Mouse (Mus musculus): ENCODE results near the gene Nampt. TPM values are rescaled to one million over a fixed set of nuclear protein-coding genes. Genes with fewer than 3 reads are reported as not detected.

The Nampt gene
- total and polyA plus RNA-seq, 3 experiments, result 33.4 to 116 (median 61.6) TPM

DNA sequence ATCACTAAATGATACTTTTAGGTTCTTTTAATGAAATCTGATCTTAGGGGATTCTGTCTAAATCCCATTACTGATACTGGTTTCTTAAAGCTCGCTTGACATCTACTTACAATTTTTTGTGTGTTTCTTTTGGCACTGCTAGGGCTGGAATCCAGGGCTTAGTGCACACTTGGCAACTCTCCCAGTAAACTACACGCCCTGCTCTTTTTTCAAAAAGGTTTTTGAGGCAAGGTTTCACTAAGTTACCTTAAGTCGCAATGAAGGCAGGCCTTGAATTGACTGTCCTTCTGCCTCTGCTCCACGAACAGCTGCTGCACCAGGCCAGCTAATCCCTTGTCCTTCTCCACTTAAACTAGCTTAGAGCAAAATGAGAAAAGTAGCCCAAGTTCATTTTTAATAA is 15.9 kb downstream of the Nampt start:
- Histone ChIP-seq H3K4me3 (ENCODE audit: low read depth, low read length) (no peak overlapping the region), H3K9me3 (replicated peaks) (no peaks in the 10 kb centered on the region), H3K27me3 (ENCODE audit: insufficient read depth, low read length) (no peaks in the 10 kb centered on the region), H3K4me1 (ENCODE audit: insufficient read depth, low read depth, low read length) (no peaks in the 10 kb centered on the region), H3K36me3 (replicated peaks) (peaks cover 78% of the 10 kb centered on the region)
- no peak for TF ChIP-seq GATA1 (IDR thresholded peaks at IDR 0.05; ENCODE audit: borderline replicate concordance, low read length)
- no peak for TF ChIP-seq POLR2AphosphoS5 (IDR thresholded peaks at IDR 0.05; ENCODE audit: insufficient replicate concordance, low read depth, low read length)
- no peak for TF ChIP-seq CTCF (IDR thresholded peaks at IDR 0.05; ENCODE audit: low read depth, low read length)
- TF ChIP-seq TAL1 (conservative IDR thresholded peaks at IDR 0.05; ENCODE audit: low read depth, low read length), result no peak
- no peak for TF ChIP-seq GATA2 (IDR thresholded peaks at IDR 0.05; ENCODE audit: borderline replicate concordance, low read depth, low read length)
- ATAC-seq (ENCODE audit: extremely low read depth, insufficient number of reproducible peaks, low FRiP score, poor library complexity, severe bottlenecking) (no peak), DNase-seq (ENCODE audit: low spot score) (no peak)

DNA sequence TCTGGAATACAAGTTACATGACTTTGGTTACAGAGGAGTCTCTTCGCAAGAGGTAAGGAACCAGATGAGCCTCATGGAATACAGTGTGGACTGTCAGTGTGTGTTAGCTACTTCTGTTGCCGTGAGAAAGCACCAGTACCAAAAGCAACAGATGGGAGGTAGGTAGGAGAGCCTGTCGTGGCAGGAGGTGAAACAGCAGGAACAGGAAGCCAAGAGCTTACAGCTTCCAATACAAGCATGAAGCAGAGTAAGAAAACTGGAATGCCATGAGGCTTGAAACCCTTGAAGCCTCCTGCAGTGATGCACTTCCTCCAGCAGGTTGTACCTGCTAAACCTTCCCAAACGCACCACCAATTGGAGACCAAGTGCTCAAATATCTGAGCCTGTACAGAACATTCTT is 19.1 kb downstream of the Nampt start:
- peaks cover 90% of the 10 kb centered on the region for H3K36me3 ChIP-seq (replicated peaks)
- DNase-seq (ENCODE audit: low spot score) (no peak), ATAC-seq (ENCODE audit: extremely low read depth, insufficient number of reproducible peaks, low FRiP score, poor library complexity, severe bottlenecking) (no peak)

DNA sequence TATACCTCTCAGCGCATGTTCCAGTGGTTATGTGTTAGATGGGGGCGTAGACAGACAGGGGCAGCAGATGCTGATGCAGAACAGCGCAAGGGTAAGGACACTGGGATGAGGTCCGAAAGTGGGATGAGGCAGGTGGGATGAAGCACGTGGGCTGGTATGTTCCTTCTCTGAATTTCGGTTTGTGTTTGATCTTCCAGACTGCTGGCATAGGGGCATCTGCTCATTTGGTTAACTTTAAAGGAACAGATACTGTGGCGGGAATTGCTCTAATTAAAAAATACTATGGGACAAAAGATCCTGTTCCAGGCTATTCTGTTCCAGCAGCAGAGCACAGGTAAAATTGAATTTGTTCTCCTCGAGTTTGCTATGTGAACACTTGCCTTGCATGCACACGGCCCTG is 19.6 kb downstream of the Nampt start:
- Histone ChIP-seq H3K27me3 (ENCODE audit: insufficient read depth, low read length) (no peaks in the 10 kb centered on the region), H3K9me3 (replicated peaks) (no peaks in the 10 kb centered on the region), H3K4me3 (ENCODE audit: low read depth, low read length) (no peak overlapping the region), H3K36me3 (replicated peaks) (peaks cover 90% of the 10 kb centered on the region), H3K4me1 (ENCODE audit: insufficient read depth, low read depth, low read length) (no peaks in the 10 kb centered on the region)
- DNase-seq (ENCODE audit: low spot score) (no peak), ATAC-seq (ENCODE audit: extremely low read depth, insufficient number of reproducible peaks, low FRiP score, poor library complexity, severe bottlenecking) (no peak)
- TF ChIP-seq CTCF (IDR thresholded peaks at IDR 0.05; ENCODE audit: low read depth, low read length) (no peak), GATA1 (IDR thresholded peaks at IDR 0.05; ENCODE audit: borderline replicate concordance, low read length) (no peak), POLR2AphosphoS5 (IDR thresholded peaks at IDR 0.05; ENCODE audit: insufficient replicate concordance, low read depth, low read length) (no peak), GATA2 (IDR thresholded peaks at IDR 0.05; ENCODE audit: borderline replicate concordance, low read depth, low read length) (no peak), TAL1 (conservative IDR thresholded peaks at IDR 0.05; ENCODE audit: low read depth, low read length) (no peak)

More for the DNA sequence above, 19.1 kb downstream of the Nampt start:
- H3K27me3 ChIP-seq (ENCODE audit: insufficient read depth, low read length), result no peaks in the 10 kb centered on the region
- TF ChIP-seq TAL1 (conservative IDR thresholded peaks at IDR 0.05; ENCODE audit: low read depth, low read length) (no peak), GATA2 (IDR thresholded peaks at IDR 0.05; ENCODE audit: borderline replicate concordance, low read depth, low read length) (no peak), GATA1 (IDR thresholded peaks at IDR 0.05; ENCODE audit: borderline replicate concordance, low read length) (no peak), POLR2AphosphoS5 (IDR thresholded peaks at IDR 0.05; ENCODE audit: insufficient replicate concordance, low read depth, low read length) (no peak), CTCF (IDR thresholded peaks at IDR 0.05; ENCODE audit: low read depth, low read length) (no peak)
- no peaks in the 10 kb centered on the region for H3K4me1 ChIP-seq (ENCODE audit: insufficient read depth, low read depth, low read length)
- no peaks in the 10 kb centered on the region for H3K9me3 ChIP-seq (replicated peaks)
- H3K4me3 ChIP-seq (ENCODE audit: low read depth, low read length), result no peak overlapping the region

- Histone ChIP-seq H3K4me3 (ENCODE audit: low read depth, low read length) (no peak overlapping the region), H3K27me3 (ENCODE audit: insufficient read depth, low read length) (no peaks in the 10 kb centered on the region), H3K36me3 (replicated peaks) (peaks cover 88% of the 10 kb centered on the region), H3K4me1 (ENCODE audit: insufficient read depth, low read depth, low read length) (no peaks in the 10 kb centered on the region), H3K9me3 (replicated peaks) (no peaks in the 10 kb centered on the region)
- TF ChIP-seq GATA1 (IDR thresholded peaks at IDR 0.05; ENCODE audit: borderline replicate concordance, low read length) (no peak), GATA2 (IDR thresholded peaks at IDR 0.05; ENCODE audit: borderline replicate concordance, low read depth, low read length) (no peak), TAL1 (conservative IDR thresholded peaks at IDR 0.05; ENCODE audit: low read depth, low read length) (no peak), CTCF (IDR thresholded peaks at IDR 0.05; ENCODE audit: low read depth, low read length) (no peak), POLR2AphosphoS5 (IDR thresholded peaks at IDR 0.05; ENCODE audit: insufficient replicate concordance, low read depth, low read length) (no peak)
- ATAC-seq (ENCODE audit: extremely low read depth, insufficient number of reproducible peaks, low FRiP score, poor library complexity, severe bottlenecking), result no peak
- DNase-seq (ENCODE audit: low spot score), result no peak
Observed at GRCm38 (mm10) chr12:32841442-32841900, 22.1 kb downstream of the Nampt start.

GRCm38 (mm10) chr12:32846325-32846724 is 27.0 kb downstream of the Nampt start:
- TF ChIP-seq GATA2 (IDR thresholded peaks at IDR 0.05; ENCODE audit: borderline replicate concordance, low read depth, low read length) (no peak), POLR2AphosphoS5 (IDR thresholded peaks at IDR 0.05; ENCODE audit: insufficient replicate concordance, low read depth, low read length) (no peak), TAL1 (conservative IDR thresholded peaks at IDR 0.05; ENCODE audit: low read depth, low read length) (no peak), GATA1 (IDR thresholded peaks at IDR 0.05; ENCODE audit: borderline replicate concordance, low read length) (no peak), CTCF (IDR thresholded peaks at IDR 0.05; ENCODE audit: low read depth, low read length) (no peak)
- H3K36me3 ChIP-seq (replicated peaks), result peaks cover 80% of the 10 kb centered on the region
- no peak overlapping the region for H3K4me3 ChIP-seq (ENCODE audit: low read depth, low read length)
- no peaks in the 10 kb centered on the region for H3K9me3 ChIP-seq (replicated peaks)
- ATAC-seq (ENCODE audit: extremely low read depth, insufficient number of reproducible peaks, low FRiP score, poor library complexity, severe bottlenecking) (no peak), DNase-seq (ENCODE audit: low spot score) (no peak)
- H3K27me3 ChIP-seq (ENCODE audit: insufficient read depth, low read length), result no peaks in the 10 kb centered on the region
- no peaks in the 10 kb centered on the region for H3K4me1 ChIP-seq (ENCODE audit: insufficient read depth, low read depth, low read length)

GRCm38 (mm10) chr12:32853757-32854156 is 34.4 kb downstream of the Nampt start:
- Histone ChIP-seq H3K4me1 (ENCODE audit: insufficient read depth, low read depth, low read length) (no peaks in the 10 kb centered on the region), H3K36me3 (replicated peaks) (peaks cover 60% of the 10 kb centered on the region), H3K4me3 (ENCODE audit: low read depth, low read length) (no peak overlapping the region), H3K27me3 (ENCODE audit: insufficient read depth, low read length) (no peaks in the 10 kb centered on the region), H3K9me3 (replicated peaks) (no peaks in the 10 kb centered on the region)
- DNase-seq (ENCODE audit: low spot score) (no peak), ATAC-seq (ENCODE audit: extremely low read depth, insufficient number of reproducible peaks, low FRiP score, poor library complexity, severe bottlenecking) (no peak)
- no peak for TF ChIP-seq TAL1 (conservative IDR thresholded peaks at IDR 0.05; ENCODE audit: low read depth, low read length)
- no peak for TF ChIP-seq CTCF (IDR thresholded peaks at IDR 0.05; ENCODE audit: low read depth, low read length)
- no peak for TF ChIP-seq GATA2 (IDR thresholded peaks at IDR 0.05; ENCODE audit: borderline replicate concordance, low read depth, low read length)
